Mouse (Mus musculus): ENCODE data around the gene Tfdp1. TPM values are rescaled to one million over a fixed set of nuclear protein-coding genes. Genes with fewer than 3 reads are reported as not detected.

The Tfdp1 gene
- total and polyA plus RNA-seq, 3 experiments: 143 to 331 (median 256) TPM

DNA sequence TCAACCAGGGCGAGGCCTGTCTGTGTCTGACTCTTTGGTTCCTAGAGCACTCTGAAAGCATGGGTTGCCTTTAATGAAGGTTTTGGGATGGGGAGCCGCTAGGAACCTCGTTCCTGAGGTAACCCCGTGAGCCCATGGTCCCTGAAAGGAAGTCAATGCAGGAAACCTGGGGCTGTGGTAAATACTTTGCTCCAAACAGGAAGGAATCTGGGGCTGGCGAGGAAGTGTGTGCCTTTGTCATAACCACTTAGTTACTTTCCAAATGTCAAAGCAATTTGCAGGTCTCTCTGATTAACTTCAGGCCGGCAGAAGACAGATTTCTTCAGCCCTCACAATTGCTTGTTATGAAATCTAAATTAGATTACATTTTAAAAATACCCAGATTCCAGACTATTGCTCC lies 88.8 kb downstream of the Tfdp1 start:
- Histone ChIP-seq H3K27ac (ENCODE audit: control insufficient read depth, low read depth, low read length) (no peak overlapping the region), H3K27me3 (ENCODE audit: control insufficient read depth in 1 of 2, insufficient read depth in 2 of 2, low read length in 2 of 2) (peaks cover 13 to 17% of the 10 kb centered on the region in 2 experiments), H3K9me3 (replicated peaks; ENCODE audit: insufficient read depth, low read length) (no peaks in the 10 kb centered on the region), H3K4me1 (ENCODE audit: control insufficient read depth in 1 of 2, insufficient read depth in 2 of 2, low read length in 2 of 2) (no peaks in the 10 kb centered on the region), H3K4me3 (ENCODE audit: control insufficient read depth in 1 of 2, insufficient read depth in 1 of 2, low read depth in 2 of 2, low read length in 2 of 2) (no peak overlapping the region), H3K9ac (ENCODE audit: control insufficient read depth, low read depth, low read length, poor library complexity, severe bottlenecking) (no peak overlapping the region), H3K36me3 (ENCODE audit: control insufficient read depth in 1 of 2, insufficient read depth in 2 of 2, low read length in 2 of 2) (no peaks in the 10 kb centered on the region), H3K79me2 (ENCODE audit: control insufficient read depth, insufficient read depth, low read length, poor library complexity) (no peaks in the 10 kb centered on the region)
- DNase-seq (ENCODE audit: low read depth, low spot score): no peak
- no peak for TF ChIP-seq ZMIZ1 (IDR thresholded peaks at IDR 0.05; ENCODE audit: low read depth, low read length)
- no peak for TF ChIP-seq MYC (IDR thresholded peaks at IDR 0.05; ENCODE audit: low read depth, low read length)
- TF ChIP-seq MYB (IDR thresholded peaks at IDR 0.05; ENCODE audit: low read depth, low read length): no peak
- TF ChIP-seq HCFC1 (IDR thresholded peaks at IDR 0.05; ENCODE audit: low read depth, low read length): no peak
- TF ChIP-seq GABPA (IDR thresholded peaks at IDR 0.05; ENCODE audit: low read depth, low read length): no peak
- no peak for TF ChIP-seq TCF12 (IDR thresholded peaks at IDR 0.05; ENCODE audit: low read depth, low read length)
- TF ChIP-seq ZNF384 (IDR thresholded peaks at IDR 0.05; ENCODE audit: low read depth, low read length): no peak
- no peak for TF ChIP-seq MAZ (IDR thresholded peaks at IDR 0.05; ENCODE audit: low read depth, low read length)
- no peak for TF ChIP-seq RCOR1 (IDR thresholded peaks at IDR 0.05; ENCODE audit: low read depth, low read length)
- TF ChIP-seq MAFK (IDR thresholded peaks at IDR 0.05; ENCODE audit: borderline replicate concordance, low read depth, low read length): no peak
- TF ChIP-seq CTCF (IDR thresholded peaks at IDR 0.05 in 2 of 3, conservative IDR thresholded peaks at IDR 0.05 in 1 of 3; ENCODE audit: control insufficient read depth in 1 of 3, insufficient read depth in 1 of 3, low read depth in 2 of 3, low read length in 3 of 3, poor library complexity in 1 of 3, severe bottlenecking in 1 of 3): no peak
- no peak for TF ChIP-seq MXI1 (IDR thresholded peaks at IDR 0.05; ENCODE audit: low read depth, low read length)
- no peak for TF ChIP-seq MEF2A (IDR thresholded peaks at IDR 0.05; ENCODE audit: extremely low read depth, insufficient replicate concordance, low read depth, low read length, poor library complexity, severe bottlenecking)
- no peak for TF ChIP-seq SIN3A (IDR thresholded peaks at IDR 0.05; ENCODE audit: low read length)
- no peak for TF ChIP-seq TBP (IDR thresholded peaks at IDR 0.05; ENCODE audit: low read depth, low read length)

Other genes starting within 250 kb of the Tfdp1 start
- 45.1 and 50.1 TPM in 2 replicates for gene Pcid2, start 233.3 kb upstream of the Tfdp1 start, total RNA-seq (2012; rRNA removed)
- gene Pcid2, start 233.3 kb upstream of the Tfdp1 start, polyA plus RNA-seq (2012; ENCODE audit: insufficient read depth in 1 of 2, insufficient read length in 2 of 2, low read depth in 1 of 2, low replicate concordance in 2 of 2, missing spikeins in 1 of 2): 10 to 100 TPM; 68.1 to 90.6 TPM
- gene Cul4a, start 233.1 kb upstream of the Tfdp1 start, total RNA-seq (2012; rRNA removed): 62.3 and 81.4 TPM in 2 replicates
- gene Cul4a, start 233.1 kb upstream of the Tfdp1 start, polyA plus RNA-seq (2012; ENCODE audit: insufficient read depth in 1 of 2, insufficient read length in 2 of 2, low read depth in 1 of 2, low replicate concordance in 2 of 2, missing spikeins in 1 of 2): 100 to 1,000 TPM in 1 of 2 experiments, 10 to 100 TPM in 1; 56.2 to 131 TPM
- 191 and 205 TPM in 2 replicates for gene Lamp1, start 179.6 kb upstream of the Tfdp1 start, total RNA-seq (2012; rRNA removed)
- 100 to 1,000 TPM; 109 to 233 TPM for gene Lamp1, start 179.6 kb upstream of the Tfdp1 start, polyA plus RNA-seq (2012; ENCODE audit: insufficient read depth in 1 of 2, insufficient read length in 2 of 2, low read depth in 1 of 2, low replicate concordance in 2 of 2, missing spikeins in 1 of 2)
- 8.2 and 11.9 TPM in 2 replicates for gene Grtp1, start 138.1 kb upstream of the Tfdp1 start, total RNA-seq (2012; rRNA removed)
- 10 to 100 TPM in 1 of 2 experiments, not detected in 1; 15.1 TPM for gene Grtp1, start 138.1 kb upstream of the Tfdp1 start, polyA plus RNA-seq (2012; ENCODE audit: insufficient read depth in 1 of 2, insufficient read length in 2 of 2, low read depth in 1 of 2, low replicate concordance in 2 of 2, missing spikeins in 1 of 2)
- gene Adprhl1, start 84.6 kb upstream of the Tfdp1 start, total RNA-seq (2012; rRNA removed): not detected in 2 replicates
- gene Adprhl1, start 84.6 kb upstream of the Tfdp1 start, polyA plus RNA-seq (2012; ENCODE audit: insufficient read depth in 1 of 2, insufficient read length in 2 of 2, low read depth in 1 of 2, low replicate concordance in 2 of 2, missing spikeins in 1 of 2): not detected
- 15.3 and 19.9 TPM in 2 replicates for gene Dcun1d2, start 50.6 kb upstream of the Tfdp1 start, total RNA-seq (2012; rRNA removed)
- 10 to 100 TPM in 1 of 2 experiments, not detected in 1; 19.1 TPM for gene Dcun1d2, start 50.6 kb upstream of the Tfdp1 start, polyA plus RNA-seq (2012; ENCODE audit: insufficient read depth in 1 of 2, insufficient read length in 2 of 2, low read depth in 1 of 2, low replicate concordance in 2 of 2, missing spikeins in 1 of 2)
- gene Tmco3, start 50.6 kb upstream of the Tfdp1 start, total RNA-seq (2012; rRNA removed): 9.3 and 11.8 TPM in 2 replicates
- gene Tmco3, start 50.6 kb upstream of the Tfdp1 start, polyA plus RNA-seq (2012; ENCODE audit: insufficient read depth in 1 of 2, insufficient read length in 2 of 2, low read depth in 1 of 2, low replicate concordance in 2 of 2, missing spikeins in 1 of 2): 10 to 100 TPM in 1 of 2 experiments, not detected in 1; 20.3 TPM
- 0.08 TPM in 1 of 2 replicates, not detected in the other for gene Atp4b, start 58.1 kb downstream of the Tfdp1 start, total RNA-seq (2012; rRNA removed)
- gene Atp4b, start 58.1 kb downstream of the Tfdp1 start, polyA plus RNA-seq (2012; ENCODE audit: insufficient read depth in 1 of 2, insufficient read length in 2 of 2, low read depth in 1 of 2, low replicate concordance in 2 of 2, missing spikeins in 1 of 2): under 1 TPM in 1 of 2 experiments, not detected in 1; 0.14 TPM
- gene Grk1, start 66.3 kb downstream of the Tfdp1 start, total RNA-seq (2012; rRNA removed): under 0.01 TPM in 1 of 2 replicates, not detected in the other
- under 1 TPM in 1 of 2 experiments, not detected in 1; 0.03 TPM for gene Grk1, start 66.3 kb downstream of the Tfdp1 start, polyA plus RNA-seq (2012; ENCODE audit: insufficient read depth in 1 of 2, insufficient read length in 2 of 2, low read depth in 1 of 2, low replicate concordance in 2 of 2, missing spikeins in 1 of 2)
- not detected in 2 replicates for gene Tmem255b, start 96.4 kb downstream of the Tfdp1 start, total RNA-seq (2012; rRNA removed)
- not detected for gene Tmem255b, start 96.4 kb downstream of the Tfdp1 start, polyA plus RNA-seq (2012; ENCODE audit: insufficient read depth in 1 of 2, insufficient read length in 2 of 2, low read depth in 1 of 2, low replicate concordance in 2 of 2, missing spikeins in 1 of 2)
- not detected in 2 replicates for gene Gas6, start 155.7 kb downstream of the Tfdp1 start, total RNA-seq (2012; rRNA removed)
- not detected for gene Gas6, start 155.7 kb downstream of the Tfdp1 start, polyA plus RNA-seq (2012; ENCODE audit: insufficient read depth in 1 of 2, insufficient read length in 2 of 2, low read depth in 1 of 2, low replicate concordance in 2 of 2, missing spikeins in 1 of 2)
- gene 1700029H14Rik, start 223.7 kb downstream of the Tfdp1 start, total RNA-seq (2012; rRNA removed): not detected in 2 replicates
- under 1 TPM in 1 of 2 experiments, not detected in 1; 0.06 TPM for gene 1700029H14Rik, start 223.7 kb downstream of the Tfdp1 start, polyA plus RNA-seq (2012; ENCODE audit: insufficient read depth in 1 of 2, insufficient read length in 2 of 2, low read depth in 1 of 2, low replicate concordance in 2 of 2, missing spikeins in 1 of 2)